Mouse (Mus musculus) thymus, postnatal 4 days (tissue): ENCODE data around the gene Tnfrsf11a.
A peak's percentile ranks its signal among the peaks of the same experiment; 100 is the strongest.
"Not testable (repeated sequence)": the region's sequence is repeated elsewhere in the genome, so short reads cannot be mapped to it uniquely, and the experiment has no call there.

Experiments used
- DNase-seq: peaks from one replicate; pipeline ENCODE4 v3.0.0; 2021

Gene Tnfrsf11a

DNA sequence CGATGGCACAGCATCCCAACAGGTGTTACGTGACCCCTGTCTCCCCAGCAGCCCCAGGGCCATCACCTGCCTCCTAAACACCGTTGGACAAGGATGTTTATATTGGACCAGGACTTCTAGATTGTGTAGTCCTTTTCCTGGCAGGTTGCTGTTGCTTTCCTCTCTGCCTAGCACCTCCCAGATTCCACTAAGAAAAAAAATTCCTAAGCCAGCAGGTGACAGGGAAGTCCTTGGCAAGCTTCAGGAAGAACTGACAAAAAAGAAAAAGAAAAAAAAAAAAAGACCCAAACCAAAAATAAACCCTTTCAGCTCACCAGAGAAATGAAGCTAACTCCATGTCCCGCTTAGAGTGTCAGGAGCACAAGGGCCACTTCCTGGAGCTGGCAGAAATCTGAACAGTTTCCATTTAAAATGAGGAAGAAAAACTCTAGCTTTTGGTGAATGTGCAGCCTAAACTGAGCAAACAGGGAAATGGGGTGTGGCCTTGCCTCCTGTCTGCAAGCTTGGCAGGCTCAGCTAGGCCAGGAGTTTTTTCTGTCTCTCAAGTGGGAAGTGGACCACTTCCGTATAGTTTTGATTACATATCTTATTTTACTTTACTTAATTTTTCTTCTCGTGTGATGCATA lies 6.3 kb downstream of the Tnfrsf11a start:
- no peak for DNase-seq

DNA sequence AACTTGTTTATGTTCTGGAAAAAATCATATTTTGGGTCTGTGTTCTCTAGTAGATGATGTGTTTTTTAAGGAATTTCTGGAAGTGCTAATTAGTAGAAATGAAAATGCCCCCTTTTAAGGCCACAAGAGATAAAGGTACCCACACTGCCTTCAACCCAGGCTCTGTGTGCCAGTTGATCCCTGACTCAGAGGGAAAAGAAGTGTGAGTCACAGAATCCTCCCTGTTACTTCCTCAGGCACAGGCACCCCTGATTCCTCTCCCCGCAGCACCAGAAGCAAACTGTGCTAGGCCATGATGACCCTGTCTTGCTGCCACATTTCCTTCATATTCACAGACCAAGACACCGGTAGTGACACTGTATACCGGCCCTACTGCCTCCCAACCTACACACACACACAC lies 9.6 kb downstream of the Tnfrsf11a start:
- DNase-seq = peak; percentile 13

DNA sequence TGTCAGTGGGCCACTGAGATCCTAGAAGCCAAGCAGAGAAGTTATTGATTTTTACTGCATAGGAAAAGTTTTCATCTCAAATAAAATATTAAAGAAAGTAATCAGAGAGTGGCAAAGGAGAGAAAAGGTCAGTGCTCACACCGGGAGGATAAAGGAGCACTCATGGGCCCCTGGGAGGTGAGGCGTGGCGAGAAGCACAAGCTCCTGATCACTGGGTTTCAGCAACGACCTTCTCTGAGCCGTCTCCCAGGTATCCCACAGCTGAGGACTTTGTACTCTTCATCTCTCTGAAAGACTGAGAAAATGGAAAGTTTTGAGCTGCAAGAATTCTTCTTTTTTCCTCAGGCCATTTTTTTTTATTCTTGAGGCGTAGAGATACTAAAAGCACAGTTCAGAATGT lies 14.2 kb downstream of the Tnfrsf11a start:
- DNase-seq = no peak

DNA sequence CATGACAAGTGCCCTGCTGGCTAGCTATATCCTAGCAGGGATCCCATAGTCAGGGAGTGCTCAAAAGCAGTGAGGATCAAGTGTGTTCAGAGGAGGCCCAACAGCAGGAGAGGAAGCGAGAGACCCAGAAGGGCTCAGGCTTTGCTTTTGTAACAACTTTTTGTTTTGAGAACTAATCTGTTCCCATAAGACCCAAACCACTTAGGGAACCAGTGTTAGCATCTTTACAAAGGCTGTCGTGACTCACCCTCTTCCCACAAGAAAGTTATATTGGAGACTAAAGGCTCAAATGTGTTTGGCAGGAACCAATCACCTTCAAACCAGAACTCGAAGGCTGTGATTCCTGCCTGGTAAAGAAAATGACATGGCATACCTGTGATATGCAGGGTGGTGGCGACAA lies 15.2 kb downstream of the Tnfrsf11a start:
- no peak for DNase-seq

DNA sequence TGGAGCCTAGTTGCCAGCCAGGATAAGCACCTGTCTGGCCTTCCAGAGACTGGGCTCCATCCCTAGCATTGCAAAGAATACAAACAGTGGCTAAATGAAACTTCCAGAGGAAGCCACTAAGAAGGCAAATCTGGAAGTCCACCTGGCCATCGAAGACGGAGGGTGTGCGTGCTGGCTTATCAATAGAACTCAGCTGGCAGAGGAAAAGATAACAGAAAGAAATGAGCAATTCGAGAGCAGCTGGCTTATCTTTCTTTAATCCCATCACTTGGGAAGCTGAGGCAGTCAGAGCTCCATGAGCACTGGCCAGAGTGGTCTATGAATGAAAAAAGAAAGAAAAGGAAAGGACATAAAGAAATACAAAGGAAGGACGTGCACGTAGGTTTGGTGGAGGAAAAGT lies 20.1 kb downstream of the Tnfrsf11a start:
- no peak for DNase-seq

DNA sequence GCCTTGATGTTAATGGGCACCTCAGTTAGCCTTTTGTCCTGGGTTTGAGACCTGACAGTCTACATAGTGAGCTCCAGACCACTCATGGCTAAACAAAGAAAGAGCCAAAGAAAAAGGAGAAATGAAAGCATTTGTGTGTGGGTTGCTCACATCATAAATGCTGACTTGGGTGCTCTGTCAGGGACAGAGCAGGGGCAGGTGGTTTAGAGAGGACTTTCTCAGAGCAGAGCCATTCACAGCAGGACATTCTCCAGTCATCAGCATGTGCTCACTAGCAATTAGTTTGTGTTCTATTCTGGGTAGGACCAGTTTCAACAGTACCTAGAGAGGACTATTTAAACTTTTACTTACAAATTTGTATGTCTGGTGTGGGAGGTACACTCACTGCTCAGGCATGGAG lies 20.7 kb downstream of the Tnfrsf11a start:
- no peak for DNase-seq

DNA sequence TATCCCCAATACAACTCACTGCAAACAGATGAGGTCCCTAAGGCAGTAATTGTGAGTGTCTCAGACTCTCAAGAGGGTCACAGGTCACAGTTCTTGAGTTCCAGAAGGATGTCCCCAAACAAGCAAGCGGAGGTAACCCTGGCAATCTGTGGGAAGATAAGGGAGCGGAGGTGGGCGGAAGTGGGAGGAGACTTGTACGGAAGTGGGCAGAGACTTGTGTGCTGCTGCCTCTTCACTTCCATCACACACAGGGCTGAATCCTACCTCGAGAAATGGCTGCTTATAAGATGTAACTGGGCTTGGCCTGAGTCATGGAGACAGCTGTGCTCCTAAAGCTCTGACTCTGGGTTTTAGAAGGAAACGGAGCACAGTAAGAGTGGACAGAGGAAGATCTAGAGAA lies 22.4 kb downstream of the Tnfrsf11a start:
- DNase-seq = peak; percentile 50

DNA sequence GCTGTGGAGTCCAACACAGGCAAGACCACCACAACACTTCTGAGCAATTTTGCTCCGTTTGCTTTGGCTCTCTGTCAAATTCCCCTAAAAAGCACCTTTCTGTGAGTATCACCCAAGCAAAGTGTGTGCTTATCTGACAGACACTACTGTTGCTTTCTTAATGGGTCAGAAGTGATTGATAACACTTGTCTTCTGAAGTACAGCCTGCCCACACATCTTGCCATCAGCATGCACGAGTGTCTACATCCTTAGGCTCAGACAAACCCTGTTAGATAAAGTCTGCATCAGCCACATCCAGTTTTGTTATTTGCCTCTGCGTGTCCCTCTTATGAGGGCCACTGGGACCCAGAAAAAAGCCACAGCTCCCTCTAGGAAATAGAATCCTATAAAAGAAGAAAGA lies 23.8 kb downstream of the Tnfrsf11a start:
- no peak for DNase-seq

DNA sequence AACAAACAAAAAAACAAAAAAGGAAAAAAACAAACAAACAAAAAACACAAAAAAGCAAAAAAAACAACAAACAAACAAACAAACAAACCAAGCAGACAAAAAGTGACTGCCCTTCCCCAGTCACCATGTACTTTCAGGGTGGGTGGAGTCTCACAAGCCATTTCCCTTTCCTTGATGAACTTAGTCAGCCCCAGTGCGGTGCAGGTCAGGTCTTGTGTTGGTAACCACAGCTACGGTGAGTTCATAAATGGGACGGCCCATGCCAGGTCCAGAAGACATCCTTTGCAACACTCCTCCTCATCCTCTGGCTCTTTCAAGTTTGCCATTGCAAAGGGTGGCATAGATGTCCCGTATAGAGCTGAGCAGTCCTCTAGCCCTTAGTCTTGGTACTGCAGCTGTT lies 25.0 kb downstream of the Tnfrsf11a start:
- no peak for DNase-seq

DNA sequence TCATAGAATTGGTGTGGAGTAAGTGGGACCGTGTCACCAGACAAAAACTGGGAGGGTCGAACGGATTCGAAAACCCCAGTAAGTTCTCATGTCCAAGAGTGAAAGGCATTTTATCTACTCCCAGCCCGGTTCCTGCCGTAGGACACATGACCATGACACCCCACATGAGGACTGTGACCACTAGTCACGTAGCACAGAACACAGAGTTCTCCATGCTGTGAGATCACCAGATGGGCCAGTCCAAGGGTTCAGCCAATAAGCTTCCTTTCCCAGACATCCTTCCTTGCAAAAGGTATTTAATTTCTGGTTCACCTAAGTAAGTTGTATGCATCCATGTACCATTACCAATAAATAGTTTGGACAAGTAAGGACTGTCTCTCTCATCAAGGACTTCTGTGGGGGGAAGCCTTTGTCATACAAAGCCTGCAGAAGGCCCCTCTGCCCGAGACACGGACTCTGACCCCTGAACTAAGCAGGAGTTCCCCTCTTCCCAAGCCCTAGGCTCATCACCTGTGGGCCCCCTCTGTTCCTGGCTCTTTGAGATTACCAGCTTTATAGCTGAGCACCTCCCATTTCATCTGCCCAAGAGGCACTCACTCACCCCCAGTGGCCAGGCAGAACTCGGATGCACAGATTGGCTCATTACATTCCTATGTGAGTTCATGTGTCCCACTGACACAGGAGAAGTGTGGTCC lies 26.7 kb downstream of the Tnfrsf11a start:
- DNase-seq = no peak

DNA sequence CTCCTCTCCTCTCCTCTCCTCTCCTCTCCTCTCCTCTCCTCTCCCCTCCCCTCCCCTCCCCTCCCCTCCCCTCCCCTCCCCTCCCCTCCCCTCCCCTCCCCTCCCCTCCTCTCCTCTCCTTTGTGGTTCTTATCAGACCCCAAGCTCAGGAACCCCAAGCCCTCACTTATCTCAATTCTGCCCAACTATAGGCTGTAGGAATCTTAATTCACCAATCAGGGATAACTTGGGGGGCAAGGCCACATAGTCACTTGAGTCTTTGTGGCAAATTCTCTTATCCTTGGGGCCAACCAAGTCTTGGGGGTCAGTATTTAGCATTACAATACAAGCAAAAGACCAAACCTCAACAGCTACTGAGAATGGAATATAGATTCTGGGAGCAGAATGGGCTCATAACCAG lies 31.5 kb downstream of the Tnfrsf11a start:
- DNase-seq = not testable (repeated sequence)

DNA sequence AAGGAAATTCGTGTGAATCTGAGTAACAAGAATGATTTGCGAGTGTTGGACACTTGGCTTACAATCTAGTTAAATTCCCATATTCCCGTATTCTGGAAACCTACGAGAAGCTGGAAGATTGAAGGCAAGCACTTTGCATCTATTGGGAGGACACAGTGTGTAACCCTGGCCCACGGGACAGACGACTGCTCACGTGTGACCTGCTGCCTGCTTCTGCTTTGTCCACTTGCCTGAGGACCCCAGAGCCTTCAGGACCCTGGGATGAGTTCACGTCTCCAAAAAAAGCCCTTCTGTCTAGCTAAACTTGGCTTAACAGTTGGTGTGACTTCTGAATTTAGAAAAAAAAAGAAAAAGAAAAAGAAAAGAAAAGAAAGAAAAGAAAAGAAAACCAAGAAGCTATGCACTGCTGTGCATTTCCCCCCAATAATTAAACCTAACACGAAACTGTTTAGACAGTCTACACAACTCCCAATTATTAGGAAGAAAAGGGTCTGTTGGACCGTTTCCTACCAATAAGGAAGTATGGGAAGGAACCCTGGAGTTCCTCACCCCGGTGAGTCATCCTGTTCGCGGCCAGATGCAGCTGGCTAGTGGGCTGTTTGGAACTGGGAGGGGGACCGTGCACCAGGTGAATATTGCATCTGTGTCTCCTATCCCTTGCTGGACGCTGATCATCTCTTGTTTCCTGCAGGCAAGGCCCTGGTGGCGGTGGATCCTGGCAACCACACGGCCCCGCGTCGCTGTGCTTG lies 32.6 kb downstream of the Tnfrsf11a start:
- DNase-seq = no peak

DNA sequence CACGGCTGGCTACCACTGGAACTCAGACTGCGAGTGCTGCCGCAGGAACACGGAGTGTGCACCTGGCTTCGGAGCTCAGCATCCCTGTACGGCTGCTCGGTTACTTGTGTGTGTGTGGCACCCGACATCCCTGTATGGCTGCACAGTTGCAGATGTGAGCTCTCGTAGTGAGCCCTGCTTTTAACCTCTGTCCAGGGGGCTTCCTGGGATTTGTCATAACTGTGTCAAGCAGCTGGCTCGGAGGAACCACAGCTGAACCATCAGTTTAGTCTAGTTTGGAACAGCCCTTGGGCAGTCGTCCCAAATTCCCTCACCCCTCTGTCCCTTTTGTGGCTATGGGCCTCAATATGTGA lies 33.2 kb downstream of the Tnfrsf11a start:
- no peak for DNase-seq

DNA sequence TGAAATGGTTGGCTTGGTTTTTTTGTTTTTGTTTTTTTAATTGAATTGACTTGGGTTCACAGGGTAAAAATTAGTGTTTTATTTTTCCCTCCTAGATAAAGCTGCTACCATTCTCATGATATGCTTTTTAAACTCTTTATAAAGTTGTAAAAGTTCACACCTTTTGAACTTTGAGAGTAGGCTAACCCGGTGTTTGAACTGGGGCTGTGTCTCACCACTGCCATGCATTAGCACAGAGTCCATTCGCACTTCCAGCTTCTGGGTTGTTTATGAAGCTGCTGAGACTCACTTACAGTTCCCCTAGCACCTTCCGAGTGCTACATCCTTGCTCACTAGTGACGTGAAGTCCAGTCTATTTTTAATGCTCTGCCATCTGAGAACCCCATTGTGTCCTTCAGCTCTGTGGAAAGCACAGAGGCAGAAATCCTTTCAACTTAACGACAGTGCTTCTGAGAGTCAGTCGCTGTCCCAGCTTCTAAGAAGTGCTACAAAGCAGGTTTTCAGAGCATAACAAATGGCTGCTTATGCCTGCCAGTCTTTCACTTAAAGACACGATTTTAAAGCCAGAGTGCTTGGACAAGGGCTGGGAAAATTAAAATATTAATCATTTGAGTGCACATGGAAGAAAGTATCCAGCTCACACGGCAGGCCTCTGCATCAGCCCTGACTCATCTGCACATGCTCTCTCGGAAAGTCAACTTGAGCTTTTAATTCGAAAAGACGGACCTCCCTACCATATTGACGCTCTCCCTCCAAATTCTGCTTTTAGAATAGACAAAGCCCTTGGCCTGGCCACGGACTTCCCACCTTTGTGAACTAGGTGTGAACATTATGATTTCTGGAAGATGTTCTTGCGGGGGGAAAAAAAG lies 34.1 kb downstream of the Tnfrsf11a start:
- no peak for DNase-seq

DNA sequence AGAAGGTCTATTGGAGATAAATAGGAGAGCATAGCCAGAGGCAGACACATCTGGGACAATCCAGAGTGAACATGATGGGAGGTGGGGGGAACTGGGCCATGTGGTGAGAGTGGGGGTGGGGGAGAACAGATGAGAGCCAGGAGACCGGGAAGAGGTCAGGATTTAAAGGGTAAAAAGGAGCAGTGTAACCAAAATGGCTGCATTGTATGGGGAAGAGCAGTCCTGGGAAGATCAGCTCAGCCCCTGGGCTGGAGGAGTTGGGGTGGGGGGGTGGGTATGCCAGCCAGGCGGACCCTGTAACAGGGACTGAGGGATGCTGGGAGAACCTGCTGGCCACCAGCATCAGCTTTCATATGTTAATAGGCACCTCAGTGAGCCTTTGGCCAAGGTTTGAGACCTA lies 34.8 kb downstream of the Tnfrsf11a start:
- no peak for DNase-seq

DNA sequence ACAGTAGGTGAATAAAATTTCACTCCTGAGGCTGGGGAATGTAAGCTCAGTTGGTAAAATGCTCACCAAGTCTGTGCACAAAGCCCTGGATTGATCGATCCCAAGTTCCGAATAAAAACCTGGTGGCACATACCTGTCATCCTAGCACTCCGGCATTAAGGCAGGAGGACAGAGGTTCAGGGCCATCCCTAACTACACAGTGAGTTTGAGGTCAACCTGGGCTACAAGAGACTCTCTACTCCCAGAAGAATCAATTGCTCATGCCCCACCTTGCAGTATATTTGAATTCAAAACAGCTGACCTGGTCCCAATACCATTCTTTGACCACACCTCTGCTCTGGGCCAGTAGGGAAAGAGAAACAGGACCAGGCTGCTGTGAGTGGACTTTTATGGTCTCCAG lies 35.2 kb downstream of the Tnfrsf11a start:
- DNase-seq = no peak

DNA sequence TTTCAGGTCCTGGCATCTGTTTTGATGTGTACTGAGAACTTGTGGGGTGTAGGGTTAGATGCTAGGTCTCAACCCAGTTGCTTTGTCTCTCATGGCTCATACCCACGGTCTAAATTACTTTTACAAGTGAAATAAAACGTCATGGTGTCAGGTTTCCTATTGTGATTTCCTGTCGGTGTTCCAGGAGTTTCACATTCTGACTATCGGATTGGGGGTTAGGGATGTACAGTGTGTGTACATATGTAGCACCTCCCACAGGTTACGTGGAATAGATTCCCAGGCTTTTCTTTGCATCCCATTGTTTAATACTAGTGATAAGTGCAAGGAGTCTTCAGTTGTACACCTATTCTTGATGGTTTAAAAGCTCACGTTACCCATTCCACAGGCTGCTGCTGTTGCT lies 38.5 kb downstream of the Tnfrsf11a start:
- DNase-seq = no peak

DNA sequence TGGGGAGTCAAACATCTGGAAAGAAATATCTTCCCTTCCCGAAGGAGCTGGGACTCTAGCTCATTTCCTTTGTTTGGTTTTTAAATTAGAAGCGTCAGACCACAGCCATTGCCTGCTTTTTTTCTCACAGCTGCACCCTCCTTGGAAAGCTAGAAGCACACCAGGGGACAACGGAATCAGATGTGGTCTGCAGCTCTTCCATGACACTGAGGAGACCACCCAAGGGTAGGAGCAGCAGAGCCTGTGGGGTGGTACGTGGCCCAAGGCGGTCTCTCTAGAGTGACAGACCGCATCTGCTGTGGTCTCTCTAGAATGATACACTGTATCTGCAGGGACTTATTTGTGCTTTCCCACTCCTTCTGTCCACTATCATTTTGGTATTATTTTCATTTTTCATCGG lies 39.2 kb downstream of the Tnfrsf11a start:
- DNase-seq = no peak

DNA sequence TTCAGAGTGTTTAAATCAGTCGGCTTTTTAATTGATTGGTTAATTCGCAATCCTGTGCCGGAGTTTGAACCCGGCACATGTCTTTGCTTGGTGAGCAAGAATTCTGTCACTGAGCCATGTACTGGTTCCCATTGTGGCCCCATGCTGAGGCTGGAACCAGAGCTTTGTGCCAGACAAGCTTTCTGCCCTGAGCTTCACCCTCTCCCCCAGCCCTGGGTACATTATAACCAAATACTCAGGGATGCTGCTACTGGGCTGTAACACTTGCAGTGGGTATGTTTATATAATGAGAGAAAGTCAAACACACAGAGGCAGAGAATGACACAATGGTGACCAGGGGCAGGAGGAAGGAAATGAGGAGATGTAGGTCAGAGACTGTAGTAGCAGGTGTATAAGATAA lies 43.8 kb downstream of the Tnfrsf11a start:
- no peak for DNase-seq

DNA sequence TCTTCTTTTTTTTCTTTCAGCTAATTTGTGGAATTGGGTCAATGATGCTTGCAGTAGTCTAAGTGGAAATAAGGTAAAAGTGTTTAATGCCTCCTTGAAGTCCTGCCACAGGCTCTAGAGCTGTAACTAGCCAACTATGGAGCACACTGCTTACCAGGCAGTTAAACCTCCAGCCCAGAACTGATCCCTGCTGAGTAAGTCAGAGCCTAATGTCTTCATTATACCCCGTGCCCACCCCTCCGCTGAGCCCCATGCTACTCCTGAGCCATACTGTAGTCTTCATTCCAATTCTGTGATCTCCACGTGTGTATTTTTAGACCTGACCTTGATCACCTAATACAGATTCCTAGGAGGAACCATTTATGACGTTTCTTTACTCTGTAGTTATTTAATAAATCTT lies 44.5 kb downstream of the Tnfrsf11a start:
- DNase-seq = no peak

DNA sequence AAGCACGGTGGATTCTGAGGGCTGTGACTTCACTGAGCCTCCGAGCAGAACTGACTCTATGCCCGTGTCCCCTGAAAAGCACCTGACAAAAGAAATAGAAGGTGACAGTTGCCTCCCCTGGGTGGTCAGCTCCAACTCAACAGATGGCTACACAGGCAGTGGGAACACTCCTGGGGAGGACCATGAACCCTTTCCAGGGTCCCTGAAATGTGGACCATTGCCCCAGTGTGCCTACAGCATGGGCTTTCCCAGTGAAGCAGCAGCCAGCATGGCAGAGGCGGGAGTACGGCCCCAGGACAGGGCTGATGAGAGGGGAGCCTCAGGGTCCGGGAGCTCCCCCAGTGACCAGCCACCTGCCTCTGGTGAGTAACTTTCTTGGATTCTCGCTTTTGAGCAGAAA lies 46.9 kb downstream of the Tnfrsf11a start:
- DNase-seq = no peak

DNA sequence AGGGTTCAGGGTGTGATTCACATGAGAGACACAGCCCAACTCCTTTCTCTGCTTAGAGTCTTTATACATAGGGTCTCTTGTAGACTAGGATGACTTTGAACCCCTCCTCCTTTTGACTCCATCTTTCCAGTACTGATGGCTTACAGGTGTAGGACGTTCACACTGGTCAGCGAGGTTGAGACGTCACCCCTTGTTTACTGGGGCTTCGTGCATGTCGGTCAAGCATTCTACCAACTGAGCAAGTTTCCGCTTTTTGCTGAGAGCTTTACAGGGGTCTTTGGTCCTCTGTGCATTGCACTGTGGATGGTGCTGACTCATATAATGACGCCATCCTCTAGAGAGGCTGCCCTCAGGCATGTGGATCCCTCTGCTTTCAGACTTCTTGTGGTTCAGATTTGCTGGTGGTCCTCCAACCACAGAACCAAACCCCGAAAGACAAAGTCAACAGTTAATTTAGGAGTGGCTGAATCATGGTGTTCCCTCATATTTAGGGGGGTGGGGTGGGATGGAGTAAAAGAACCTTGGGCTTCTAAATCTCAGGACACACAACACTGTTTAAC lies 47.3 kb downstream of the Tnfrsf11a start:
- no peak for DNase-seq

DNA sequence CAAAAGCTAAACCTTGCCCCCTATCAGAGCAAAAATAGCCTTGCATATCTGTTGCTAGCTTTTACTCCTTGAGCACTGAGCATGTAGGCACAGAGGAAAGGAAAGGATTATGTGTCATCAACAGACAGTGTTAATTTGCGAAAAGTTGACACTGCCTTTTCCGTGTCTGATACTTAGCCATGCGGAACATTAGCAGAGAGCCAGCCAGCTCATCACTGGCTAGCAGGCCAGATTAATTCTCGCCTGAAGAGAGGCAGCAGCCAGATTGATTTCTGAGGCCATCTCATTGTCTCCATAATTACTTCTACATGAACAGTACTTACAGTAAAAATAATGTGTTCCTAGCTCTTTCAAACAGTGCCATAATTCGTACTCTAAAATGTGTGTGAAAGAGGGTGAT lies 48.7 kb downstream of the Tnfrsf11a start:
- DNase-seq = no peak
